Mouse (Mus musculus): ENCODE results near the gene Rabggtb.

DNA sequence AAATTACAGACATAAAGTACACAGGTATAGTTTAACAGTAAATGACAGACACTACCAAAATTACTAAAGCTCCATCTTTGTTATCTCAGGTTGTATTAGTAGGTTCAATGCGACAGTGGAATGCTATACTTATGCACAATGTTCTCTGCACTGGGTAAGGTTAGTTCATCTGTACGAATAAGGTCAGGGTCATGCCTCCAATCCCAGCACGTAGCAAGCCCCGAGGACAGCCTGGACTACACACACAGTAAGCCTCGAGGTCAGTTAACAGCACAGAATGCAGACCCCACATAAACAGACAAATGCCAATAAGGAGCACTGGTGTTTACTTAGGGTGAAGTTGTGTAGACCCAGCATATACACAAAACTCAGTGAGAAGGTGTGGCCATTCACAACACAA lies 3.9 kb downstream of the Rabggtb start:
- TF ChIP-seq FLI1 (IDR thresholded peaks at IDR 0.05; ENCODE audit: low read length): no peak
- TF ChIP-seq GATA1 (IDR thresholded peaks at IDR 0.05; ENCODE audit: borderline replicate concordance, low read length): no peak

All from megakaryocyte, embryonic 14.5 days (primary cell).